Mouse (Mus musculus) heart, embryonic 10.5 days (tissue): ENCODE measurements around the gene Gm10697. TPM values are rescaled to one million over a fixed set of nuclear protein-coding genes. Genes with fewer than 3 reads are reported as not detected.
"Not testable (repeated sequence)": the region's sequence is repeated elsewhere in the genome, so short reads cannot be mapped to it uniquely, and the experiment has no call there.

Experiments
- DNase-seq: peaks from one replicate; pipeline ENCODE4 v3.0.0-alpha.2; 2017; ENCODE audit warnings: low spot score
- H3K27ac ChIP-seq: fragments of 300-500 bp; sonication (generic); 2 replicates; pipeline ENCODE4 v1.5.1; 2016; ENCODE audit warnings: mild to moderate bottlenecking
- H3K27me3 ChIP-seq: fragments of 300-500 bp; sonication (generic); 2 replicates; pipeline ENCODE4 v1.6.1; 2016; ENCODE audit warnings: mild to moderate bottlenecking; ENCODE audit not compliant: poor library complexity, insufficient read depth, severe bottlenecking
- H3K36me3 ChIP-seq: fragments of 300-500 bp; sonication (generic); 2 replicates; pipeline ENCODE4 v1.6.1; 2016; ENCODE audit warnings: mild to moderate bottlenecking, moderate library complexity
- H3K4me1 ChIP-seq: fragments of 300-500 bp; sonication (generic); 2 replicates; pipeline ENCODE4 v1.6.1; 2016; ENCODE audit warnings: mild to moderate bottlenecking
- H3K4me3 ChIP-seq: fragments of 300-500 bp; sonication (generic); 2 replicates; pipeline ENCODE4 v1.5.1; 2016; ENCODE audit warnings: mild to moderate bottlenecking, moderate library complexity
- H3K9me3 ChIP-seq: fragments of 300-500 bp; sonication (generic); 2 replicates; pipeline ENCODE4 v1.6.1; 2016; ENCODE audit warnings: mild to moderate bottlenecking, moderate library complexity
- WGBS: fragments of 180-500 bp; shearing (Covaris S2); methylation state at CpG from one replicate; pipeline ENCODE4 v1.1.7; 2016; 5-methylcytosine and 5-hydroxymethylcytosine counted together
- polyA plus RNA-seq: library from polyadenylated mRNA; unstranded; fragments of >200 nt; fragmentation: Nextera tagmentation; extraction: Ambion mirVana; gene quantifications from 2 replicates; pipeline ENCODE4 v1.2.1, GENCODE M21; 2016

Gm10697 gene
- not detected in 2 replicates for polyA plus RNA-seq

- DNase-seq, H3K4me3 ChIP-seq, H3K36me3 ChIP-seq, H3K9me3 ChIP-seq, H3K4me1 ChIP-seq, H3K27me3 ChIP-seq, H3K27ac ChIP-seq: not testable (repeated sequence)
- 78% methylated on average over 1 of the region's 3 CpGs for WGBS
Observed at GRCm38 (mm10) chr3:94072544-94072943, at the start of gene Gm10697. Gm10697 (minus strand) TSS chr3:94072644.

DNA sequence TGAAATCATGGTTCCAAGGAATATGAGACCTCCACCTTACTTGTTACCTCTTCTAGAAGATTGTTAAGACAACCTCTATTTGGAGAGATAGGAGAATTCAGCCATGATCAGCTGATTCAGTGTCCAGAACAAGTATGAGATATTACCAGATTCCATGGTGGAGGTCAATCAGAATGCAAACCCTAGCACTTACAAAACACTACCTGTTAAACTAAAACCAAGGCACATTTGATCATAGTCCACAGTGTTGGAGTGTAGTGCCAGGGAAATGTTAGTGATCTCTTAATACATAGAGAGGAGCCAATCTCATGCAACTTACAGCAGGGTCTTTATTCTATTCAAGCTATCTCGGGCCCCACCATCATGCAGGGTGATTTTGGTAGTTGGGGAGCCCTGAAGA is 42.6 kb upstream of the Gm10697 start:
- H3K27ac ChIP-seq, H3K27me3 ChIP-seq, DNase-seq, H3K9me3 ChIP-seq, H3K4me1 ChIP-seq, H3K4me3 ChIP-seq, H3K36me3 ChIP-seq: not testable (repeated sequence)
- 81% methylated on average over 1 of the region's 1 CpGs for WGBS

- H3K9me3 ChIP-seq, H3K4me3 ChIP-seq, H3K27me3 ChIP-seq, H3K27ac ChIP-seq, H3K4me1 ChIP-seq, H3K36me3 ChIP-seq, DNase-seq: not testable (repeated sequence)
- 70% methylated on average over 2 of the region's 3 CpGs for WGBS
Observed at GRCm38 (mm10) chr3:94054785-94055184, 17.7 kb downstream of the Gm10697 start, which contains the start of gene Gm9125. Gm9125 (minus strand) TSS chr3:94054885.

DNA sequence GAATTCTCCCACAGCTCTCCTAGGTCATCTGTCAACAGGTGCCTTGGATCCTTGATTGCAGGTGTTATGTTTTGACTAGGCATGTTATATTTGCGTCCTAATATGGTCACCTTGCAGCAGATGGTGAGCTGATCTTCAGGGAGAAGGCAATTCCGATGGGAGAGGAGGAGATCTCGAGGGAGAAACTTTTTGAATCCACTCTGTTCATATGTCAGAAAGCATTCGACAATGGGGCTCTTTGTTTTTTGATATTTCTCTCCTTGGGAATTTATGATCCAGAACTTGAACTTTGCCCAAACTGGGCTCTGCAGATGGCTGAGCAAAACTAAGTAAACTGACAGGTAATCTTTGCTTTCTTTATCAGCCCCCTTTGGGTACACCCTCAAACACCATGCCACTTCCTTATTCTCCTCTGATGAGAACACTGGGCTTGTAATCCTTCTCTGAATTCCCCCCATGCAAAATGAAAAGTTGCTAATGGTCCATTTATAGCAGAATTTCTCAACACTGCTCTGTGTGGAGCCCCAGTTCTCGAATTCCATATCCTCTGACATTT is 22.8 kb downstream of the Gm10697 start:
- H3K4me1 ChIP-seq, H3K27me3 ChIP-seq, H3K36me3 ChIP-seq, H3K27ac ChIP-seq, H3K9me3 ChIP-seq, H3K4me3 ChIP-seq, DNase-seq: not testable (repeated sequence)
- WGBS = 67% methylated on average over 1 of the region's 5 CpGs

GRCm38 (mm10) chr3:94038241-94038640 is 34.2 kb downstream of the Gm10697 start:
- not testable (repeated sequence) for H3K4me1 ChIP-seq, H3K27ac ChIP-seq, DNase-seq, H3K27me3 ChIP-seq, H3K9me3 ChIP-seq, H3K4me3 ChIP-seq, H3K36me3 ChIP-seq
- 81% methylated on average over 1 of the region's 1 CpGs for WGBS

GRCm38 (mm10) chr3:94034400-94034799 is 38.0 kb downstream of the Gm10697 start:
- not testable (repeated sequence) for H3K36me3 ChIP-seq, DNase-seq, H3K27ac ChIP-seq, H3K4me3 ChIP-seq, H3K27me3 ChIP-seq, H3K4me1 ChIP-seq, H3K9me3 ChIP-seq
- WGBS = 87% methylated on average over 18 of the region's 18 CpGs

Other genes starting within 250 kb of the Gm10697 start
- gene Tdpoz3, start 246.6 kb downstream of the Gm10697 start, polyA plus RNA-seq = not detected in 2 replicates
- not detected in 2 replicates for gene Gm9117, start 129.1 kb downstream of the Gm10697 start, polyA plus RNA-seq
- gene Tdpoz5, start 111.3 kb downstream of the Gm10697 start, polyA plus RNA-seq = not detected in 2 replicates
- gene Gm9125, start 17.8 kb downstream of the Gm10697 start, polyA plus RNA-seq = not detected in 2 replicates
- gene Gm10696, start 105.5 kb upstream of the Gm10697 start, polyA plus RNA-seq = not detected in 2 replicates
- gene Gm5286, start 124.1 kb upstream of the Gm10697 start, polyA plus RNA-seq = not detected in 2 replicates
- gene Gm4778, start 191.4 kb upstream of the Gm10697 start, polyA plus RNA-seq = not detected in 2 replicates
- gene Them4, start 237.4 kb upstream of the Gm10697 start, polyA plus RNA-seq = 9.8 and 10.9 TPM in 2 replicates